Mouse (Mus musculus): ENCODE data around the gene Cdk14. TPM values are rescaled to one million over a fixed set of nuclear protein-coding genes. Genes with fewer than 3 reads are reported as not detected.

Cdk14 gene
- polyA plus RNA-seq, 1 experiment, result 83.4 TPM

DNA sequence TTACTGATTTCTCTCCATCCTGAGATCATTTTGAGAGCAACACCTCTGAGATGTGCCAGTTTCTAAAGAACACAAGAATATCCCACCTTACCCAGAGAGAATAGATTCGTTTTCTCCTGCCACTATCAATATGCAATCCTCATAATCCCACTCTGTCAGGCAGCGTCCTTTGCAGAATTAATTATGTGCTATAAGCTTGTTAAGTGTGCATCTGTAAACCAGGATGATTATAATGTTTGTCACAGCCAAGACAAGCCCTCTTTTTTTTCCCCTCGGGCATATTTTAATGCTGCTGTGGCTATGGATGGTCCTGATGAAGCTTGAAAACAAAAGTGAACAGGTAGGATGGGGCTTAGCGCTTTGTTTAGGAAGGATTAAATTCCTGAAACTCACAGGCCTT lies 542.5 kb downstream of the Cdk14 start:
- TF ChIP-seq CTCF (IDR thresholded peaks at IDR 0.05; ENCODE audit: insufficient read depth, low read depth, low read length) (no peak), POLR2A (IDR thresholded peaks at IDR 0.05; ENCODE audit: insufficient read depth, low read depth, low read length) (no peak)

DNA sequence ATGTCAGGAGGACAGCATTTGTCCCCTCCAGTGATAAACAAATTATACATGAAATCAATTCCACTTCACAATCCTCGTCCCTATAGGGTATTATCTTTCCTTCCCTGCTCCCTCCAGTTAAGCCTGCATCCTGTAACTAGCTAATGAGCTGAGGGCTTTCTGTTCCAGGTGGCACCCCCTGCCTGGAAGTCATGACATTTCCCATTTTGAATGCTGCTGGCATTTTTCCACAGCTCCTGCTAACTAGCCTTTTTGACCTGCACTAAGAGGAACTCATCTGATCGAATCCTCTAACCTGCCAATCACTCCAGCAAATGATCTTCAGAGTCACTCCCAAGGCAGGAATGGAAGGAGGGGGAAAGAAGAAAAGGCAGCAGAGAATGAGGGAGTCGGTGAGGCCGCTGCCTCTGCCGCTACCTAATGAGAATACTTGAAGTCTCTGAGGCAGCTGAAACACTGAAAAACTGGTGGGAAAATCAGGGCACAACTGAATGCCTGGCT lies 542.9 kb downstream of the Cdk14 start:
- no peak overlapping the region for H3K27ac ChIP-seq (ENCODE audit: insufficient read depth, low read depth, low read length)
- TF ChIP-seq CTCF (IDR thresholded peaks at IDR 0.05; ENCODE audit: insufficient read depth, low read depth, low read length) (no peak), POLR2A (IDR thresholded peaks at IDR 0.05; ENCODE audit: insufficient read depth, low read depth, low read length) (no peak)
- H3K4me1 ChIP-seq (ENCODE audit: control insufficient read depth, insufficient read depth, low read length), result peaks cover 9% of the 10 kb centered on the region; the same call in 1 of the 2 replicates
- WGBS, result 56% methylated on average over 5 of the region's 5 CpGs
- no peak overlapping the region for H3K4me3 ChIP-seq (ENCODE audit: insufficient read depth, low read depth, low read length)

More for the DNA sequence above, 542.5 kb downstream of the Cdk14 start:
- H3K4me1 ChIP-seq (ENCODE audit: control insufficient read depth, insufficient read depth, low read length), result peaks cover 9% of the 10 kb centered on the region; the same call in 1 of the 2 replicates
- no peak overlapping the region for H3K4me3 ChIP-seq (ENCODE audit: insufficient read depth, low read depth, low read length)
- 54% methylated on average over 4 of the region's 4 CpGs for WGBS
- H3K27ac ChIP-seq (ENCODE audit: insufficient read depth, low read depth, low read length), result no peak overlapping the region

GRCm38 (mm10) chr5:4876653-4877091 lies 543.4 kb downstream of the Cdk14 start:
- WGBS, result 88% methylated on average over 15 of the region's 15 CpGs
- Histone ChIP-seq H3K4me3 (ENCODE audit: insufficient read depth, low read depth, low read length) (no peak overlapping the region), H3K4me1 (ENCODE audit: control insufficient read depth, insufficient read depth, low read length) (peaks cover 9% of the 10 kb centered on the region; the same call in 1 of the 2 replicates), H3K27ac (ENCODE audit: insufficient read depth, low read depth, low read length) (no peak overlapping the region)
- TF ChIP-seq POLR2A (IDR thresholded peaks at IDR 0.05; ENCODE audit: insufficient read depth, low read depth, low read length) (no peak), CTCF (IDR thresholded peaks at IDR 0.05; ENCODE audit: insufficient read depth, low read depth, low read length) (no peak)

DNA sequence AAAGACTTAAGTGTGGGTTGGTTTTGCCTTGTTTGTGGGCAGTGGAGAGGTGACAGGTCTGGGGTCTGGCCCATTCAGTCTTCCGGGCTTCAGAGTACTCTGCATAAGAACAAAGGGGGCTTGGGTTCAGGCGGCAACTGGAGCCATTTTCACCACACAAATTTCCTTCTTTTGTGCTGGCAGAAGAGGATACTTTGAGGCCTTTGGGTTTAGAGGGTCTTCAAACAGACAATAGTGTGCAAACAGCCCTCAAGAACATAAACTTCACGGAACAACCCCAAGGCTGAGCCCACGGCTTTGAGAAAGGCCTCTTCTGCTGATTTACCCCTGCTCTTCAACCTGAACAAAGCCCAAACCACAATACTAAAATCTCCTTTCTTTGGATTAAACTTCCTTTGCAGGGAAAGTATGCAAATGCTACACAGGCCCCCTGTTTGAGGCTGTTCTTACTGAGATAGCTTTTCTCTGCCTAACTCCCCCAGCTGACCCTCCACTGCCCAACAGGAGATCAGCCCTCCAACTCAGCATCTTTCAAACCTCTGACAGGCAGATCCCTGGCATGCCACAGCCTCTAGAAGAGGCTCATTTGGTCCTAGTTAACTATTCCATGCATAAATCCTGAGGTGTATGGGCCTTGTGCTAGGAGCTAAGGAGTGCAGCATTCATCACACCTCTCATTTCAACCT lies 549.9 kb downstream of the Cdk14 start:
- Histone ChIP-seq H3K27ac (ENCODE audit: insufficient read depth, low read depth, low read length) (no peak overlapping the region), H3K4me3 (ENCODE audit: insufficient read depth, low read depth, low read length) (no peak overlapping the region), H3K4me1 (ENCODE audit: control insufficient read depth, insufficient read depth, low read length) (peaks cover 16% of the 10 kb centered on the region)
- 87% methylated on average over 4 of the region's 4 CpGs for WGBS
- TF ChIP-seq CTCF (IDR thresholded peaks at IDR 0.05; ENCODE audit: insufficient read depth, low read depth, low read length) (no peak), POLR2A (IDR thresholded peaks at IDR 0.05; ENCODE audit: insufficient read depth, low read depth, low read length) (no peak)

GRCm38 (mm10) chr5:4868563-4869120 lies 551.5 kb downstream of the Cdk14 start:
- WGBS, result 49% methylated on average over 6 of the region's 6 CpGs
- Histone ChIP-seq H3K4me3 (ENCODE audit: insufficient read depth, low read depth, low read length) (no peak overlapping the region), H3K27ac (ENCODE audit: insufficient read depth, low read depth, low read length) (no peak overlapping the region), H3K4me1 (ENCODE audit: control insufficient read depth, insufficient read depth, low read length) (peaks cover 16% of the 10 kb centered on the region)
- TF ChIP-seq POLR2A (IDR thresholded peaks at IDR 0.05; ENCODE audit: insufficient read depth, low read depth, low read length), result no peak
- TF ChIP-seq CTCF (IDR thresholded peaks at IDR 0.05; ENCODE audit: insufficient read depth, low read depth, low read length), result no peak

DNA sequence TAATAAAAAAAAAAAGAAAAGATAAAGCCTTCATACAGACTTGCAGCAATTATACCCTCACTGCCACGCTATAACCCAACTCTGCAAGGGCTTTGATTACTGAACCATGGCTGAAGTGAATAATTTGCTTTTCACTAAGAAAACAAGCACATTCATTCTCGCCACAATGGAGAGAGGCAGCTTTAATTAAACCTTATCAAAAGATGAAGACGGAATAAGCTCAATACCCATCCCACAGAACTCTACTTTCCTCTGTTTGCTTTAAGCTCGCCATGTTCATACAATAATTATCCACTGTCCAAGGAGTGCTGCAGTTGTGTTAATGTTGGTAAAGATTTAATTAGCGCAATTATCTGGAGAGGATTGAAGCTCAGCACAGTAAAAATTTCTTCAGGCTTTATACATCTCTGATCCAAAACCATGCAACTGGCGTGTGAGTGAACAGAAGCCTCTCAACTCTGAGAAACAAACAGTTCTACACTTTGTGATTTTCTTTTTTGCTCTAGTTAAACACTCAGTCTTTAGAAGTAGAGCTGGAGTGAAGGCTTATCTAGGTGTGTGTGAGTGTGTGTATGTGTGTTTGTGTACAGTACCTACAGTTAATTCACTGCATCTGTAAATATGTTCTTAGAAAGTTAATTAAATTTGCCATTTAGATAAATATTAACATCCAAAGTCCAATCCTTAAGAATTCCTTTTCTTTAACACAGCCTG lies 552.1 kb downstream of the Cdk14 start:
- Histone ChIP-seq H3K4me1 (ENCODE audit: control insufficient read depth, insufficient read depth, low read length) (peaks cover 16% of the 10 kb centered on the region), H3K4me3 (ENCODE audit: insufficient read depth, low read depth, low read length) (no peak overlapping the region), H3K27ac (ENCODE audit: insufficient read depth, low read depth, low read length) (no peak overlapping the region)
- TF ChIP-seq CTCF (IDR thresholded peaks at IDR 0.05; ENCODE audit: insufficient read depth, low read depth, low read length) (no peak), POLR2A (IDR thresholded peaks at IDR 0.05; ENCODE audit: insufficient read depth, low read depth, low read length) (no peak)
- WGBS, result 27% methylated on average over 6 of the region's 6 CpGs

GRCm38 (mm10) chr5:4866945-4867344 lies 553.2 kb downstream of the Cdk14 start:
- no peak for TF ChIP-seq POLR2A (IDR thresholded peaks at IDR 0.05; ENCODE audit: insufficient read depth, low read depth, low read length)
- TF ChIP-seq CTCF (IDR thresholded peaks at IDR 0.05; ENCODE audit: insufficient read depth, low read depth, low read length), result no peak
- Histone ChIP-seq H3K4me3 (ENCODE audit: insufficient read depth, low read depth, low read length) (no peak overlapping the region), H3K4me1 (ENCODE audit: control insufficient read depth, insufficient read depth, low read length) (peaks cover 16% of the 10 kb centered on the region), H3K27ac (ENCODE audit: insufficient read depth, low read depth, low read length) (no peak overlapping the region)
- WGBS, result 80% methylated on average over 8 of the region's 8 CpGs

DNA sequence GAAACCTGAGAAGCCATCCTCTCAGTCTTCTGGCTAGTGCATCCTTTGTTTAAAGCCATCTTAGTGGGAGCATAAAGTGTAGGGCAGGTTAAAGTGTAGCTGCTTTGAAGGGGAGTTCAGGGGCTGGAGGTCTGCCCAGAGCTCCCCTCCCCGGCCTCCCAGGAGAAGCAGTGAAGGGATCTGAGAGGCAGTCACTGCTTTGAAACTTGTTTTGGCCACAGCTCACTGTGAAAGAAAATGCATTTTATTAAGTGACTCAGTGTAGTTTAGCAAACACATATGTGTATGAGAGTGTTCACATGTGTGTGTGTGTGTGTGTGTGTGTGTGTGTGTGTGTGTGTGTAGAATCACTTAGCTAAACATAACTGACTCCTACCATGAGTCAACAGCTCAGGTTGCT lies 554.0 kb downstream of the Cdk14 start:
- H3K4me3 ChIP-seq (ENCODE audit: insufficient read depth, low read depth, low read length), result no peak overlapping the region
- 86% methylated on average over 1 of the region's 1 CpGs for WGBS
- TF ChIP-seq POLR2A (IDR thresholded peaks at IDR 0.05; ENCODE audit: insufficient read depth, low read depth, low read length), result no peak
- TF ChIP-seq CTCF (IDR thresholded peaks at IDR 0.05; ENCODE audit: insufficient read depth, low read depth, low read length), result no peak
- H3K4me1 ChIP-seq (ENCODE audit: control insufficient read depth, insufficient read depth, low read length), result peaks cover 16% of the 10 kb centered on the region
- no peak overlapping the region for H3K27ac ChIP-seq (ENCODE audit: insufficient read depth, low read depth, low read length)

GRCm38 (mm10) chr5:4861592-4861991 lies 558.5 kb downstream of the Cdk14 start:
- H3K4me3 ChIP-seq (ENCODE audit: insufficient read depth, low read depth, low read length), result no peak overlapping the region
- H3K27ac ChIP-seq (ENCODE audit: insufficient read depth, low read depth, low read length), result no peak overlapping the region
- 86% methylated on average over 9 of the region's 9 CpGs for WGBS
- no peaks in the 10 kb centered on the region for H3K4me1 ChIP-seq (ENCODE audit: control insufficient read depth, insufficient read depth, low read length)
- TF ChIP-seq POLR2A (IDR thresholded peaks at IDR 0.05; ENCODE audit: insufficient read depth, low read depth, low read length), result no peak
- TF ChIP-seq CTCF (IDR thresholded peaks at IDR 0.05; ENCODE audit: insufficient read depth, low read depth, low read length), result no peak

All from olfactory bulb, adult 2 months (tissue).